Mouse (Mus musculus) neural tube, embryonic 14.5 days (tissue): ENCODE results near the gene Arl10. TPM values are rescaled to one million over a fixed set of nuclear protein-coding genes. Genes with fewer than 3 reads are reported as not detected.
"Not testable (repeated sequence)": the region's sequence is repeated elsewhere in the genome, so short reads cannot be mapped to it uniquely, and the experiment has no call there.

Experiments used
- ATAC-seq: fragments of 200-750 bp; cut with Nextera tagmentation; 2 replicates; pipeline ENCODE4 v1.8.0; 2017; ENCODE audit warnings: low read depth, mild to moderate bottlenecking, moderate TSS enrichment, moderate library complexity
- H3K27ac ChIP-seq: fragments of 300-500 bp; sonication (generic); 2 replicates; pipeline ENCODE4 v1.5.1; 2014; ENCODE audit warnings: low read depth, mild to moderate bottlenecking, control low read depth, low read length, moderate library complexity, mixed read lengths
- H3K27me3 ChIP-seq: fragments of 300-500 bp; sonication (generic); 2 replicates; pipeline ENCODE4 v1.6.1; 2014; ENCODE audit warnings: low read length; ENCODE audit not compliant: control insufficient read depth, insufficient read depth
- H3K36me3 ChIP-seq: fragments of 300-500 bp; sonication (generic); 2 replicates; pipeline ENCODE4 v1.6.1; 2014; ENCODE audit warnings: low read length, mixed read lengths; ENCODE audit not compliant: control insufficient read depth, insufficient read depth
- H3K4me1 ChIP-seq: fragments of 300-500 bp; sonication (generic); 2 replicates; pipeline ENCODE4 v1.6.1; 2014; ENCODE audit warnings: low read length; ENCODE audit not compliant: control insufficient read depth, insufficient read depth
- H3K4me2 ChIP-seq: fragments of 300-500 bp; sonication (generic); 2 replicates; pipeline ENCODE4 v1.6.1; 2014; ENCODE audit warnings: mild to moderate bottlenecking, low read depth, low read length, control low read depth
- H3K4me3 ChIP-seq: fragments of 300-500 bp; sonication (generic); 2 replicates; pipeline ENCODE4 v1.5.1; 2014; ENCODE audit warnings: low read depth, low read length, control low read depth, mixed read lengths
- H3K9ac ChIP-seq: fragments of 300-500 bp; sonication (generic); replicated peaks from 2 replicates; pipeline ENCODE4 v1.6.1; 2014; ENCODE audit warnings: low read depth, mild to moderate bottlenecking, control low read depth, low read length, mixed read lengths
- H3K9me3 ChIP-seq: fragments of 300-500 bp; sonication (generic); 2 replicates; pipeline ENCODE4 v1.6.1; 2016; ENCODE audit warnings: low read length; ENCODE audit not compliant: control insufficient read depth
- WGBS: fragments of 180-500 bp; shearing (Covaris S2); extraction: QIAGEN DNeasy Blood & Tissue Kit; methylation state at CpG from one replicate; pipeline ENCODE4 v1.1.7; 2014; 5-methylcytosine and 5-hydroxymethylcytosine counted together
- polyA plus RNA-seq: library from polyadenylated mRNA; unstranded; fragments of >200 nt; fragmentation: Nextera tagmentation; extraction: Ambion mirVana; gene quantifications from 2 replicates; pipeline ENCODE4 v1.2.1, GENCODE M21; 2014

Gene Arl10
- polyA plus RNA-seq, 1 experiment from 2014 or later: 96.3 TPM

- 62% methylated on average over 4 of the region's 4 CpGs for WGBS
- ATAC-seq: no peak
- Histone ChIP-seq H3K4me1 (peaks cover 11% of the 10 kb centered on the region), H3K4me3 (no peak overlapping the region), H3K27ac (no peak overlapping the region), H3K9me3 (no peaks in the 10 kb centered on the region), H3K4me2 (no peak overlapping the region), H3K9ac (no peak overlapping the region), H3K36me3 (peaks cover 9% of the 10 kb centered on the region; the same call in 1 of the 2 replicates), H3K27me3 (no peaks in the 10 kb centered on the region)
These were observed 29.4 kb downstream of the Arl10 start for GRCm38 (mm10) chr13:54604221-54604620.

GRCm38 (mm10) chr13:54605426-54605825 is 30.6 kb downstream of the Arl10 start:
- no peaks in the 10 kb centered on the region for H3K27me3 ChIP-seq
- H3K4me1 ChIP-seq: peaks cover 18% of the 10 kb centered on the region
- no peak overlapping the region for H3K9ac ChIP-seq
- H3K36me3 ChIP-seq: peaks cover 9% of the 10 kb centered on the region; the same call in 1 of the 2 replicates
- no peak overlapping the region for H3K4me3 ChIP-seq
- no peaks in the 10 kb centered on the region for H3K9me3 ChIP-seq
- ATAC-seq: no peak
- WGBS: 80% methylated on average over 5 of the region's 5 CpGs
- no peak overlapping the region for H3K27ac ChIP-seq
- no peak overlapping the region for H3K4me2 ChIP-seq

- Histone ChIP-seq H3K36me3 (peaks cover 9% of the 10 kb centered on the region; the same call in 1 of the 2 replicates), H3K4me1 (peaks cover 26% of the 10 kb centered on the region), H3K4me3 (no peak overlapping the region), H3K9ac (no peak overlapping the region), H3K27me3 (no peaks in the 10 kb centered on the region), H3K27ac (no peak overlapping the region), H3K4me2 (no peak overlapping the region), H3K9me3 (no peaks in the 10 kb centered on the region)
- 78% methylated on average over 5 of the region's 5 CpGs for WGBS
- ATAC-seq: no peak
These were observed 32.4 kb downstream of the Arl10 start for GRCm38 (mm10) chr13:54607204-54607603.

- Histone ChIP-seq H3K9ac (no peak overlapping the region), H3K36me3 (peaks cover 9% of the 10 kb centered on the region; the same call in 1 of the 2 replicates), H3K4me1 (peaks cover 26% of the 10 kb centered on the region), H3K4me3 (no peak overlapping the region), H3K27me3 (no peaks in the 10 kb centered on the region), H3K9me3 (no peaks in the 10 kb centered on the region), H3K4me2 (peak overlapping the region; percentile 40; the same call in 1 of the 2 replicates), H3K27ac (no peak overlapping the region)
- no peak for ATAC-seq
- 76% methylated on average over 3 of the region's 3 CpGs for WGBS
These were observed 33.2 kb downstream of the Arl10 start for GRCm38 (mm10) chr13:54608002-54608401.

- Histone ChIP-seq H3K27ac (no peak overlapping the region), H3K4me1 (peaks cover 26% of the 10 kb centered on the region), H3K4me3 (peak overlapping the region; percentile 13; the same call in 1 of the 2 replicates), H3K36me3 (peaks cover 9% of the 10 kb centered on the region; the same call in 1 of the 2 replicates), H3K9me3 (no peaks in the 10 kb centered on the region), H3K9ac (peak overlapping the region; percentile 44), H3K27me3 (no peaks in the 10 kb centered on the region), H3K4me2 (peak overlapping the region; percentile 40)
- 6% methylated on average over 8 of the region's 8 CpGs for WGBS
- no peak for ATAC-seq
These were observed 33.9 kb downstream of the Arl10 start for GRCm38 (mm10) chr13:54608666-54609065.

- Histone ChIP-seq H3K9me3 (no peaks in the 10 kb centered on the region), H3K36me3 (peaks cover 9% of the 10 kb centered on the region; the same call in 1 of the 2 replicates), H3K4me3 (0 out of 2 replicates have a peak overlapping the region, but pooled peaks have one; percentile 13), H3K9ac (peak overlapping the region; percentile 44), H3K4me2 (peak overlapping the region; percentile 40), H3K4me1 (peaks cover 26% of the 10 kb centered on the region), H3K27me3 (no peaks in the 10 kb centered on the region), H3K27ac (no peak overlapping the region)
- WGBS: 19% methylated on average over 1 of the region's 1 CpGs
- ATAC-seq: no peak
These were observed 34.5 kb downstream of the Arl10 start for GRCm38 (mm10) chr13:54609301-54609700.

GRCm38 (mm10) chr13:54610613-54610971 is 35.8 kb downstream of the Arl10 start:
- Histone ChIP-seq H3K4me1 (peaks cover 26% of the 10 kb centered on the region), H3K9me3 (no peaks in the 10 kb centered on the region), H3K27ac (peak overlapping the region; percentile 80), H3K36me3 (peaks cover 6% of the 10 kb centered on the region; the same call in 1 of the 2 replicates), H3K4me3 (peak overlapping the region; percentile 75), H3K4me2 (peak overlapping the region; percentile 71), H3K9ac (peak overlapping the region; percentile 91), H3K27me3 (no peaks in the 10 kb centered on the region)
- ATAC-seq: peak; percentile 25
- WGBS: 5% methylated on average over 13 of the region's 13 CpGs

DNA sequence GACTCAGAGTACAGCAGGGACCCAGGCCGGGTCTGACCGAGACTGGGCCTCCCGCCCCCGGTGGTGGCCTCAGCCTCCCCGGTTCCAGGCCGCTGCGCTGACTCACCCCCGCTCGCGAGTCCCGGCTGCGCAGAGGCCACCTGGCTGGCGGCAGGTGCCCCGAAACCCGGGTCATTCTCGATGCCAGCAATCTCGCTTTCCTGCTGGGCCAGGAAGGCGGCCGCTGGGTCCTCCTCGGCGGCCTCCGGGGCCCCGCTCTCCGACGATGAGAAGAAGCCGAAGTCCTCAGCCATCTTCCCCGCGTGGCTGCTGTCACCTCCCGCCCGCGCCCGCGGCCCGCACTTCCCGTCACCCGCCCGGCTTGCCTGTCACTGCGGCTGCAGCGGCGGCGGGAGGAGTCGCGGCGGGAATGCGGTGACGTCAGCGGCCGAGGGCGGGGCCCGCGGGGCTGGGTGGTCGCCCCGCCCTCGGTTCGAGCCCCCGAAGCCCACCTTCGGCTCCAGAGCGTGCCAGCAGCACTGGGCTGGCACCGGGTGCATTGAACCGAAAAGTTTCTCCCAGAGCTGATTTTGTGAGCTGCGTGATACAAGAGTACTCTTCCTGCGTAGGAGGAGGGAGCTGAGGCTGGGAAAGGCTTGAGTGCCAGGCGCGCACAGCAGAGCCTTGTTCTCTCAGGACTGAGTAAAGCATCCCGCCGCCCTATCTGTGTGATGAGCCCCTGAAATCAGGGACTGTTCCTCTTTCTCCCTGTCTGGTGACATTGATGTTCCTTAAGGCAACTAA is 36.3 kb downstream of the Arl10 start, which contains the start of gene Cltb:
Gene Cltb (minus strand): TSS at position 373 of the 783 bp plus-strand sequence.
- ATAC-seq: peak; percentile 72
- peak within 1 kb of the TSS; percentile 80 for H3K27ac ChIP-seq
- peaks cover 26% of the 10 kb centered on the region for H3K4me1 ChIP-seq
- no peaks in the 10 kb centered on the region for H3K27me3 ChIP-seq
- H3K4me3 ChIP-seq: peak within 1 kb of the TSS; percentile 75
- peaks cover under 1% of the 10 kb centered on the region; the same call in 1 of the 2 replicates for H3K36me3 ChIP-seq
- H3K4me2 ChIP-seq: peak within 1 kb of the TSS; percentile 71
- H3K9me3 ChIP-seq: no peaks in the 10 kb centered on the region
- peak within 1 kb of the TSS; percentile 91 for H3K9ac ChIP-seq
- whole genome bisulfite sequencing: under 1% methylated on average over 60 of the region's 66 CpGs

DNA sequence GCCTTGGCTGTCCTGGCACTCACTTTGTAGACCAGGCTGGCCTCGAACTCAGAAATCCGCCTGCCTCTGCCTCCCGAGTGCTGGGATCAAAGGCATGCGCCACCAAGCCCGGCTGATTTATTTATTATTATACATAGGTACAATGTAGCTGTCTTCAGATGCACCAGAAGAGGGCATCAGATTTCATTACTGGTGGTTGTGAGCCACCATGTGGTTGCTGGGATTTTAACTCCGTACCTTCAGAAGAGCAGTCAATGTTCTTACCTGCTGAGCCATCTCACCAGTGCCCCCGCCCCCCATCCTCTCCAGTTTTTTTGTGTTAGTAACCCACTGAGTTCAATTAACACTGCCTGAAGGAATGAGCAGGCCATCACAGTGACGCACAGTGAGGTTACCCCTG is 38.3 kb downstream of the Arl10 start:
- H3K9ac ChIP-seq, H3K27ac ChIP-seq, H3K27me3 ChIP-seq, H3K9me3 ChIP-seq, H3K36me3 ChIP-seq, H3K4me3 ChIP-seq, ATAC-seq, H3K4me2 ChIP-seq: not testable (repeated sequence)
- H3K4me1 ChIP-seq: peaks cover 25% of the 10 kb centered on the region
- WGBS: 88% methylated on average over 8 of the region's 8 CpGs
